Mouse (Mus musculus): Measurements from ENCODE around the gene Gm5134. TPM values are rescaled to one million over a fixed set of nuclear protein-coding genes. Genes with fewer than 3 reads are reported as not detected.
A peak's percentile ranks its signal among the peaks of the same experiment; 100 is the strongest.

Gm5134 gene
- 0.06 and 0.22 TPM in 2 replicates for polyA plus RNA-seq (2014; fragmentation: Nextera tagmentation; extraction: Ambion mirVana)

DNA sequence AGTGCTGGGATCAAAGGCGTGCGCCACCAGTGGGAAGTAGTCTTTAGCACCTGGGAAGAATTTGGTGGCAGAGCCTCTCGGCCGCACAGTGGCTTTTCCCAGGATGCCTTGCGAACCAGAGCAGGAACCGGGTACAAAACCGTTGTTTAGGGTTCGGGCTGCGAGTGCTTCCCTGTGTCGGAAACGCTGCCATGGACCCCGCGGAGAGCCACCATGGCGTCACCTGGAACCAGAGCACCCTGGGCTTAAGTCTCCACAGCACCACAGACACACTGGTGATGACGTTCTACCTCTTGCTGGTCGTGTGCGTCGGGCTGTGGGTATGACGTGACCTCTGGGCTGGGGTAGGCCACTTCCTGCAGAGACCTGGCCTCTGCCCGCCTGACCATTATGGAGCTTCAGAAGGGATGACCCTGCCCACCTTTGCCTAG, at the start of gene Gm5134:
TSS of gene Gm5134 (plus strand) at position 134 of the 431 bp plus-strand sequence.
- Histone ChIP-seq H3K27me3 (replicated peaks; ENCODE audit: control insufficient read depth, insufficient read depth, low read length) (peaks cover 9% of the 10 kb centered on the region), H3K4me1 (replicated peaks; ENCODE audit: control insufficient read depth, insufficient read depth, low read length) (peaks cover 9% of the 10 kb centered on the region; the same call in 1 of the 2 replicates), H3K4me2 (peak within 1 kb of the TSS; percentile 71), H3K27ac (ENCODE audit: low read depth, low read length) (no peak within 1 kb of the TSS), H3K9me3 (ENCODE audit: control insufficient read depth, low read length) (no peaks in the 10 kb centered on the region), H3K9ac (ENCODE audit: low read depth, low read length) (peak within 1 kb of the TSS; percentile 66), H3K4me3 (ENCODE audit: low read depth, low read length) (peak within 1 kb of the TSS; percentile 46), H3K36me3 (ENCODE audit: control insufficient read depth, insufficient read depth, low read length) (no peaks in the 10 kb centered on the region)
- WGBS: 24% methylated on average over 20 of the region's 20 CpGs
- no peak for ATAC-seq (replicated peaks; ENCODE audit: low FRiP score)
- DNase-seq (ENCODE audit: low spot score): no peak

DNA sequence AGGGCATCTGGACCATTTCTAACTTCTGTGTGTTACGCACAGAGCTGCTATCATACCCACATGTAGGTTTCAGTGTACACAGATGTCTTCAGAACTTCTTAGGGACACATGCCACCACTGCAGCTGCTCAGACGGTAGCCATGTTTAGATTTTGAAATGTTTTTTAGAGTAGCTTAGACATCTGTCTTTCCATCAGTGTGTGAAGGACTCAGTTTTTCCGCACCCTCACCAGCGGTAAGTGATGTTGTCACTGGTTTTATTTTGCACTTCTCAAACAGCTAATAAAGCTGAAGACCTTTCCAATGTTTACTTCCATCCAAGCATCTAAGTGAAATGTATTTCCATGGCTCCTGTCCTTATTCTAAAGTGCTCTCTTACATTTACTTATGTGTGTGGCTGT, 47.4 kb upstream of the Gm5134 start:
- 92% methylated on average over 4 of the region's 4 CpGs for WGBS
- H3K27me3 ChIP-seq (replicated peaks; ENCODE audit: control insufficient read depth, insufficient read depth, low read length): no peaks in the 10 kb centered on the region

DNA sequence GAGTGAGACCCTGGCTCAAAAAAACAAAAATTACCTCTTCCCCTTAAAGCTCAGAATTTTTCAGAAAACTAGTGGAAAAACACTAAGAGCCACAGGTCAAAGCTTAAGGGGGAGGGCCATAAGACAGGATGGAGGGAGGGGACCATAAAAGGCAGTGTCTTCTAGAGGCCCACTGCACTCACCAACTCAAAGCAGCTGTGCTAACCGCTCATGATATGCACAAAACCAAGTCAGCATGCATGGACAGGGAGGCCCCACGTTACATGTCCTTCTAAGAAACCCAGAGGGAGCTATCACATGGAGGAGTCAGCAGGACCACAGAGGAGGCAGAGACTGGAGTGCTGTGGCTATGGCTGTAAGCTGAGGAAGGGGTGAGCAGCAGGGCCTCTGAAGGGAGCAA, 43.6 kb upstream of the Gm5134 start:
- 90% methylated on average over 2 of the region's 2 CpGs for WGBS
- Histone ChIP-seq H3K4me3 (ENCODE audit: low read depth, low read length) (no peak overlapping the region), H3K4me2 (no peak overlapping the region), H3K27me3 (replicated peaks; ENCODE audit: control insufficient read depth, insufficient read depth, low read length) (no peaks in the 10 kb centered on the region), H3K9me3 (ENCODE audit: control insufficient read depth, low read length) (no peaks in the 10 kb centered on the region), H3K9ac (ENCODE audit: low read depth, low read length) (no peak overlapping the region), H3K36me3 (ENCODE audit: control insufficient read depth, insufficient read depth, low read length) (peaks cover 48% of the 10 kb centered on the region), H3K27ac (ENCODE audit: low read depth, low read length) (no peak overlapping the region), H3K4me1 (replicated peaks; ENCODE audit: control insufficient read depth, insufficient read depth, low read length) (no peaks in the 10 kb centered on the region)
- DNase-seq (ENCODE audit: low spot score) (no peak), ATAC-seq (replicated peaks; ENCODE audit: low FRiP score) (no peak)

More for the DNA sequence above, 47.4 kb upstream of the Gm5134 start:
- no peak for ATAC-seq (replicated peaks; ENCODE audit: low FRiP score)
- H3K4me1 ChIP-seq (replicated peaks; ENCODE audit: control insufficient read depth, insufficient read depth, low read length): no peaks in the 10 kb centered on the region
- DNase-seq (ENCODE audit: low spot score): no peak
- H3K4me3 ChIP-seq (ENCODE audit: low read depth, low read length): no peak overlapping the region
- H3K9me3 ChIP-seq (ENCODE audit: control insufficient read depth, low read length): no peaks in the 10 kb centered on the region
- H3K4me2 ChIP-seq: no peak overlapping the region
- H3K9ac ChIP-seq (ENCODE audit: low read depth, low read length): no peak overlapping the region
- H3K27ac ChIP-seq (ENCODE audit: low read depth, low read length): no peak overlapping the region
- H3K36me3 ChIP-seq (ENCODE audit: control insufficient read depth, insufficient read depth, low read length): peaks cover 65% of the 10 kb centered on the region

DNA sequence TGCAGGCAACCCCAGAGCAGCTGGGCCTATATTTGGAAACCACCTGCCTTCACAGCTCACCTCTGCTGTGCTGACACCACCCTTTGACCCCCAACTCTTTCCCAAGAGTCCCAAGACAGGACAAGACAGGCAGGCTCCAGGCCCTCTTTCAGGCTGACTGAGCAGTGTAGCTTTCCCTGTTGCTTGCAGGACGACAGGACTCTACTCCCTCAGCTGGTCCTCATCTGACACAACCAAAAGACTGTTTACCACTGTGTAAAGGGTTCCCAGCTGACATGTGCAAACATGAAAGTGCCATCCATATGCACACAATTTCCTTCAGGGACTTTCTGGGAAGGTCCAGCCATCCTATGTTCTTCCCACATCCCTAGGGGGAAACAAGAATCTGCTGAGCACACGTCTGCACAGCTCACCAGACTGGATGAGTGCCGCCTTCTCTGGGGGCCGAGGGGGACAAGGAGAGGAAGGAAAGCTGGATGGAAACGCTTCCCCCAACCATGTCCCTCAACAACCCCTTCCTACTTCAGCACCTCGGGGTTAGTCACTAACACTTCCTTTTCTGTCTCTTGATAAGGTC, 41.2 kb upstream of the Gm5134 start:
- no peaks in the 10 kb centered on the region for H3K27me3 ChIP-seq (replicated peaks; ENCODE audit: control insufficient read depth, insufficient read depth, low read length)
- H3K9ac ChIP-seq (ENCODE audit: low read depth, low read length): no peak overlapping the region
- WGBS: 63% methylated on average over 6 of the region's 6 CpGs
- H3K4me3 ChIP-seq (ENCODE audit: low read depth, low read length): no peak overlapping the region
- no peak for ATAC-seq (replicated peaks; ENCODE audit: low FRiP score)
- no peak overlapping the region for H3K27ac ChIP-seq (ENCODE audit: low read depth, low read length)
- no peaks in the 10 kb centered on the region for H3K4me1 ChIP-seq (replicated peaks; ENCODE audit: control insufficient read depth, insufficient read depth, low read length)
- H3K4me2 ChIP-seq: no peak overlapping the region
- H3K9me3 ChIP-seq (ENCODE audit: control insufficient read depth, low read length): no peaks in the 10 kb centered on the region
- DNase-seq (ENCODE audit: low spot score): no peak
- H3K36me3 ChIP-seq (ENCODE audit: control insufficient read depth, insufficient read depth, low read length): peaks cover 46% of the 10 kb centered on the region

DNA sequence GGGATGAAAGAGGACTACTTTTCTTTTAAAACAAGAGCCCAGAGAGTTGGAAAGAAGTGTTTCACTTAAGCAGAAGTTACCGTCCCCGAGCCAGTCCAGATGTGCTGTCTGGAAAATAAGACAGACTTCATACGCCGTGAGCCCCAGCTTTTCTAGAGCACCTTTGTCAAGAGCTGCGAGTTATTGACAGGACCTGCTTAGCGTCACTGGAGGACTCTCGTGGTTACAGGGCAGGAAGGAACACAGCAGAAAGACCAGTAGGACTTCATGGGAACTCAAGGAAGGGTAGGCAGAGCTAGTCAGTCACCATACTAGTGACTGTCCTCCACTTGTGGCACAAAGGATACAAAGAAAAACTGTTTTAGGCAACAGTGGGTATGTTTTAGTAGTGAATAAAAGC, 38.8 kb upstream of the Gm5134 start:
- no peak overlapping the region for H3K9ac ChIP-seq (ENCODE audit: low read depth, low read length)
- H3K36me3 ChIP-seq (ENCODE audit: control insufficient read depth, insufficient read depth, low read length): peaks cover 38% of the 10 kb centered on the region
- DNase-seq (ENCODE audit: low spot score) (no peak), ATAC-seq (replicated peaks; ENCODE audit: low FRiP score) (no peak)
- H3K4me2 ChIP-seq: no peak overlapping the region
- no peaks in the 10 kb centered on the region for H3K9me3 ChIP-seq (ENCODE audit: control insufficient read depth, low read length)
- H3K4me1 ChIP-seq (replicated peaks; ENCODE audit: control insufficient read depth, insufficient read depth, low read length): peaks cover 10% of the 10 kb centered on the region
- 81% methylated on average over 7 of the region's 7 CpGs for WGBS
- no peaks in the 10 kb centered on the region for H3K27me3 ChIP-seq (replicated peaks; ENCODE audit: control insufficient read depth, insufficient read depth, low read length)
- no peak overlapping the region for H3K27ac ChIP-seq (ENCODE audit: low read depth, low read length)
- no peak overlapping the region for H3K4me3 ChIP-seq (ENCODE audit: low read depth, low read length)

- 85% methylated on average over 8 of the region's 8 CpGs for WGBS
- H3K4me1 ChIP-seq (replicated peaks; ENCODE audit: control insufficient read depth, insufficient read depth, low read length): peaks cover 11% of the 10 kb centered on the region
Observed at GRCm38 (mm10) chr10:75916840-75917239, 37.5 kb upstream of the Gm5134 start.

GRCm38 (mm10) chr10:75919026-75919425, 35.3 kb upstream of the Gm5134 start:
- no peak overlapping the region for H3K4me3 ChIP-seq (ENCODE audit: low read depth, low read length)
- peaks cover 17% of the 10 kb centered on the region for H3K4me1 ChIP-seq (replicated peaks; ENCODE audit: control insufficient read depth, insufficient read depth, low read length)
- no peaks in the 10 kb centered on the region for H3K27me3 ChIP-seq (replicated peaks; ENCODE audit: control insufficient read depth, insufficient read depth, low read length)
- H3K36me3 ChIP-seq (ENCODE audit: control insufficient read depth, insufficient read depth, low read length): peaks cover 26% of the 10 kb centered on the region; the same call in 1 of the 2 replicates
- no peak for ATAC-seq (replicated peaks; ENCODE audit: low FRiP score)
- H3K27ac ChIP-seq (ENCODE audit: low read depth, low read length): no peak overlapping the region
- no peak for DNase-seq (ENCODE audit: low spot score)
- H3K9me3 ChIP-seq (ENCODE audit: control insufficient read depth, low read length): no peaks in the 10 kb centered on the region
- no peak overlapping the region for H3K4me2 ChIP-seq
- 88% methylated on average over 5 of the region's 5 CpGs for WGBS
- no peak overlapping the region for H3K9ac ChIP-seq (ENCODE audit: low read depth, low read length)

More at GRCm38 (mm10) chr10:75916840-75917239, 37.5 kb upstream of the Gm5134 start:
- H3K9me3 ChIP-seq (ENCODE audit: control insufficient read depth, low read length): no peaks in the 10 kb centered on the region
- H3K27ac ChIP-seq (ENCODE audit: low read depth, low read length): no peak overlapping the region
- peaks cover 31% of the 10 kb centered on the region; the same call in 1 of the 2 replicates for H3K36me3 ChIP-seq (ENCODE audit: control insufficient read depth, insufficient read depth, low read length)
- no peak overlapping the region for H3K4me3 ChIP-seq (ENCODE audit: low read depth, low read length)
- H3K4me2 ChIP-seq: no peak overlapping the region
- no peaks in the 10 kb centered on the region for H3K27me3 ChIP-seq (replicated peaks; ENCODE audit: control insufficient read depth, insufficient read depth, low read length)
- no peak for DNase-seq (ENCODE audit: low spot score)
- no peak for ATAC-seq (replicated peaks; ENCODE audit: low FRiP score)
- no peak overlapping the region for H3K9ac ChIP-seq (ENCODE audit: low read depth, low read length)

- Histone ChIP-seq H3K4me2 (peak within 1 kb of the TSS; percentile 98), H3K4me3 (ENCODE audit: low read depth, low read length) (peak within 1 kb of the TSS; percentile 95), H3K9ac (ENCODE audit: low read depth, low read length) (peak within 1 kb of the TSS; percentile 94), H3K27ac (ENCODE audit: low read depth, low read length) (peak within 1 kb of the TSS; percentile 87), H3K4me1 (replicated peaks; ENCODE audit: control insufficient read depth, insufficient read depth, low read length) (peaks cover 17% of the 10 kb centered on the region), H3K9me3 (ENCODE audit: control insufficient read depth, low read length) (no peaks in the 10 kb centered on the region), H3K36me3 (ENCODE audit: control insufficient read depth, insufficient read depth, low read length) (peaks cover 14% of the 10 kb centered on the region; the same call in 1 of the 2 replicates), H3K27me3 (replicated peaks; ENCODE audit: control insufficient read depth, insufficient read depth, low read length) (no peaks in the 10 kb centered on the region)
- under 1% methylated on average over 76 of the region's 76 CpGs for WGBS
- DNase-seq (ENCODE audit: low spot score): peak; percentile 95
- peak; percentile 91 for ATAC-seq (replicated peaks; ENCODE audit: low FRiP score)
Observed at GRCm38 (mm10) chr10:75921026-75921725, 33.1 kb upstream of the Gm5134 start, which contains the start of gene Smarcb1. TSS of gene Smarcb1 (minus strand) at chr10:75921617.

All from liver, embryonic 11.5 days (tissue).